Mouse (Mus musculus) E14TG2a.4 (cell line): ENCODE data around the gene Glp1r.

Experiments used
- H3K27me3 ChIP-seq: 2 replicates; pipeline ENCODE4 v1.6.1; 2014; ENCODE audit warnings: low read length, control low read depth; ENCODE audit not compliant: insufficient read depth
- H3K36me3 ChIP-seq: 2 replicates; pipeline ENCODE4 v1.6.1; 2014; ENCODE audit warnings: low read length, control low read depth; ENCODE audit not compliant: insufficient read depth
- H3K4me1 ChIP-seq: replicated peaks from 2 replicates; pipeline ENCODE4 v1.6.1; 2014; ENCODE audit warnings: low read depth, low read length, control low read depth
- H3K4me3 ChIP-seq: replicated peaks from 2 replicates; pipeline ENCODE4 v1.5.1; 2014; ENCODE audit warnings: mild to moderate bottlenecking, low read length
- H3K9me3 ChIP-seq: 2 replicates; pipeline ENCODE4 v1.6.1; 2014; ENCODE audit warnings: low read length, control low read depth
- CTCF ChIP-seq: conservative IDR thresholded peaks from 2 replicates; pipeline ENCODE4 v1.5.1; 2014; ENCODE audit warnings: low read length
- NANOG ChIP-seq: IDR thresholded peaks from 2 replicates; pipeline ENCODE4 v1.6.1; 2014; ENCODE audit warnings: borderline replicate concordance, low read length, mixed read lengths
- POU5F1 ChIP-seq: IDR thresholded peaks from 2 replicates; pipeline ENCODE4 v1.6.1; 2014; ENCODE audit warnings: low read length, borderline replicate concordance

The Glp1r gene

DNA sequence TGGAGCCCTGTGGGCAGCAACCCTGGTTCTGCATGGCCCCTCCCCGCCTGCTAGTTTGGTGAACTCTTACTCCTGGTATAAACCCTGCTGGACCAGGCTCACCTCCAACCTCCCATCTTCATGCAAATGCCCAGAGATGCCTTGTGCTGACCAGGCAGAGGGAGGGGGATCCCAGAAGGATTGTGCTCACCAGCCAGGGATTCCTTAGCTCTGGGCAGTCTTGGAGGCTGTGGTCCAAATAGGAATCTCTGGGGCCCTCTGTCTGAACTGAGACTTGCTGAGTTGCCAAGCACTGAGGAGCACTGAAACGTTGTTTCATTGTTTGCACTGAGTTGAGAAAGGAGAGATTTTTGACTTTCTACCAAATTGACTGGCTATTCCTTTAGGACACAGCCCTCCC lies 61.3 kb downstream of the Glp1r start:
- TF ChIP-seq NANOG (no peak), CTCF (no peak), POU5F1 (no peak)
- H3K9me3 ChIP-seq: no peaks in the 10 kb centered on the region
- no peak overlapping the region for H3K4me3 ChIP-seq
- H3K36me3 ChIP-seq: no peaks in the 10 kb centered on the region
- peaks cover 9% of the 10 kb centered on the region for H3K4me1 ChIP-seq
- H3K27me3 ChIP-seq: peaks cover 2% of the 10 kb centered on the region; the same call in 1 of the 2 replicates

DNA sequence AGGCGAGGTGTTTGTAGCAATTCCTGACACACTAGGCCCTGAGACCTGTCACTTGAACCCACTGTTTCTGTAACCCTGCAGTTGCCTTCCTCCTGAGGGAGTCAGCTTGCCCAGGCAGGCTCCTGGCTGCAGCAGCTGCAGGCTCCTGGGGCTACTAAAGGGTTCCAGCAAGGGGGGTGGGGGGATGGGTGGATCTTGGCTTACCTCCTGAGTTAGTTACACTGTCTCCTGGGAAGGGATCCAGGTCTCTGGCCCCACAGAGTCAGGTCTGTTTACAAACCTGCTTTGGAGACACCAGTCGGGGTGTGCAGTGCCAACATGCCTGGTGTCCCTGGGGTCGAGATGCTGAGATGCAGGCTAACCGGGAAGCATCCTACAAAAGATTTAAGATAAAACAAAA lies 68.4 kb downstream of the Glp1r start:
- Histone ChIP-seq H3K4me1 (peaks cover 11% of the 10 kb centered on the region), H3K36me3 (no peaks in the 10 kb centered on the region), H3K27me3 (no peaks in the 10 kb centered on the region), H3K9me3 (no peaks in the 10 kb centered on the region), H3K4me3 (no peak overlapping the region)
- no peak for TF ChIP-seq POU5F1
- no peak for TF ChIP-seq NANOG
- TF ChIP-seq CTCF: no peak

DNA sequence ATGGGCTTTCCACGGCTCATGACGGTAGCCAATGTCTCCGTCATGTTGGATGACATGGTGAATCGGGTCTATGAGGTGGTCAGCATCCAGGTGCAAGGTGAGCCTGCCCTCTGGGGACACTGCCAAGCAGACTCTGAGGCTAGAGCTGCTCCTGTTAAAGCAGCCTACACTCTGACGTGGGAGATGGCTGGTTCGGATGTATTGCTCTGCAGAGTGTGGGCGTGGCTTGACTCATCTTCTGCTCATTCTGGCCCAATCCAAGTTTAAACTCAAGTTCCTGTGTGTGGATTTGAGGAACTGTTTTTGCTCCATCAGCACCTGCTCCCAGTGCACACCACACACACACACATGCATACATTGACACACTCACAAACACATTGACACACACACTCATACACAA lies 70.3 kb downstream of the Glp1r start:
- Histone ChIP-seq H3K4me3 (no peak overlapping the region), H3K4me1 (peaks cover 11% of the 10 kb centered on the region), H3K9me3 (peaks cover 14% of the 10 kb centered on the region), H3K27me3 (peaks cover 2% of the 10 kb centered on the region; the same call in 1 of the 2 replicates), H3K36me3 (no peaks in the 10 kb centered on the region)
- TF ChIP-seq POU5F1 (no peak), CTCF (no peak), NANOG (no peak)

DNA sequence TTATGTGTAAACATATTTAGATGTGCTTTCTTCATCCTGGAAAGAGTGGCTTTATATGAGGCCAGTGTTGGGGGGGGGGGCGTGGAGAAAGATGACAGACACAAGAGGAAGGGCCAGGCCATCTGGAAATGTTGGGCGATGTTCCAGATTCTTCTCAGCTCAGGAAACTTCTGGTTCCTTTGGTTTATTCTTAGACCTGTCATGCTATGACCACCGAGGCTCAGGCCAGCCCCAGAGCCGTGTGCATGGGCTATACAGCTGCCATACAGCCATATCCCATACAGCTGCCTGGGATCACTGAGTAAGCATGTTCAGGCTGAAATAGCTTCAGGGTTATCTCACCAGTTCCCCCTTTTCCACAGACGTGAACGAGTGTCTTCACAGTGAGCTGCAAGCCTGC lies 71.7 kb downstream of the Glp1r start:
- Histone ChIP-seq H3K4me1 (peaks cover 11% of the 10 kb centered on the region), H3K27me3 (peaks cover 3% of the 10 kb centered on the region; the same call in 1 of the 2 replicates), H3K4me3 (no peak overlapping the region), H3K9me3 (peaks cover 27% of the 10 kb centered on the region), H3K36me3 (no peaks in the 10 kb centered on the region)
- TF ChIP-seq NANOG (no peak), POU5F1 (no peak), CTCF (no peak)

GRCm38 (mm10) chr17:30977290-30977689 lies 75.7 kb downstream of the Glp1r start:
- TF ChIP-seq NANOG: no peak
- Histone ChIP-seq H3K27me3 (peaks cover 5% of the 10 kb centered on the region), H3K36me3 (no peaks in the 10 kb centered on the region), H3K9me3 (peaks cover 36% of the 10 kb centered on the region), H3K4me1 (no peaks in the 10 kb centered on the region), H3K4me3 (no peak overlapping the region)

GRCm38 (mm10) chr17:30978556-30978955 lies 76.9 kb downstream of the Glp1r start:
- Histone ChIP-seq H3K4me1 (no peaks in the 10 kb centered on the region), H3K4me3 (no peak overlapping the region), H3K9me3 (peaks cover 36% of the 10 kb centered on the region), H3K27me3 (peaks cover 5% of the 10 kb centered on the region), H3K36me3 (no peaks in the 10 kb centered on the region)
- TF ChIP-seq CTCF (no peak), NANOG (no peak), POU5F1 (no peak)

GRCm38 (mm10) chr17:30983521-30983920 lies 81.9 kb downstream of the Glp1r start:
- Histone ChIP-seq H3K4me3 (no peak overlapping the region), H3K4me1 (no peaks in the 10 kb centered on the region), H3K9me3 (0 out of 2 replicates have a peak, but pooled peaks cover 10% of the 10 kb centered on the region), H3K36me3 (no peaks in the 10 kb centered on the region), H3K27me3 (peaks cover 11% of the 10 kb centered on the region; the same call in 1 of the 2 replicates)
- no peak for TF ChIP-seq POU5F1
- no peak for TF ChIP-seq CTCF
- TF ChIP-seq NANOG: no peak

GRCm38 (mm10) chr17:30990254-30990653 lies 88.6 kb downstream of the Glp1r start:
- no peaks in the 10 kb centered on the region for H3K9me3 ChIP-seq
- H3K4me3 ChIP-seq: no peak overlapping the region
- H3K27me3 ChIP-seq: peaks cover 33% of the 10 kb centered on the region
- TF ChIP-seq NANOG: no peak
- peak; percentile 57 for TF ChIP-seq CTCF
- no peaks in the 10 kb centered on the region for H3K36me3 ChIP-seq
- 0 out of 2 replicates have a peak, but pooled peaks cover 3% of the 10 kb centered on the region for H3K4me1 ChIP-seq
